Mouse (Mus musculus) kidney, adult 2 months (tissue): ENCODE results near the gene Hfm1. TPM values are rescaled to one million over a fixed set of nuclear protein-coding genes. Genes with fewer than 3 reads are reported as not detected.

Source experiments
- DNase-seq: peaks from one replicate; pipeline ENCODE4 v3.0.0; 2021
- H3K27ac ChIP-seq: fragments of 200-500 bp; 2 replicates; pipeline ENCODE4 v1.5.1; 2012; ENCODE audit warnings: low read depth, low read length, control low read depth, inconsistent platforms; ENCODE audit not compliant: insufficient read depth
- H3K27me3 ChIP-seq: fragments of 200-500 bp; replicated peaks from 2 replicates; pipeline ENCODE4 v1.6.1; 2012; ENCODE audit warnings: mild to moderate bottlenecking, moderate library complexity, low read length, inconsistent platforms; ENCODE audit not compliant: control insufficient read depth, insufficient read depth
- H3K36me3 ChIP-seq: fragments of 200-500 bp; 2 replicates; pipeline ENCODE4 v1.6.1; 2012; ENCODE audit warnings: mild to moderate bottlenecking, moderate library complexity, low read length, inconsistent platforms; ENCODE audit not compliant: control insufficient read depth, insufficient read depth
- H3K4me1 ChIP-seq: fragments of 200-500 bp; 2 replicates; pipeline ENCODE4 v1.6.1; 2011; ENCODE audit warnings: low read length; ENCODE audit not compliant: control insufficient read depth, insufficient read depth
- H3K4me3 ChIP-seq: fragments of 200-500 bp; 2 replicates; pipeline ENCODE4 v1.5.1; 2011; ENCODE audit warnings: mild to moderate bottlenecking, low read depth, low read length, control low read depth; ENCODE audit not compliant: insufficient read depth
- CTCF ChIP-seq: fragments of 200-500 bp; conservative IDR thresholded peaks from 2 replicates; pipeline ENCODE4 v1.5.1; 2011; ENCODE audit warnings: low read depth, mild to moderate bottlenecking, control low read depth, low read length, moderate library complexity, mixed read lengths; ENCODE audit not compliant: insufficient read depth, insufficient read length
- POLR2A ChIP-seq: fragments of 200-500 bp; IDR thresholded peaks from one replicate; pipeline ENCODE4 v1.6.1; 2011; ENCODE audit warnings: low read depth, low read length, control low read depth
- WGBS: fragments of 180-500 bp; shearing (Covaris S2); methylation state at CpG from one replicate; pipeline ENCODE4 v1.1.7; 2018; 5-methylcytosine and 5-hydroxymethylcytosine counted together
- polyA plus RNA-seq: library from polyadenylated mRNA; depleted of rRNA; stranded (reverse); fragments of >200 nt; gene quantifications from 2 replicates; pipeline ENCODE4 v1.2.3, GENCODE M21; 2012; rRNA removed

The Hfm1 gene
- not detected in 2 replicates for polyA plus RNA-seq

DNA sequence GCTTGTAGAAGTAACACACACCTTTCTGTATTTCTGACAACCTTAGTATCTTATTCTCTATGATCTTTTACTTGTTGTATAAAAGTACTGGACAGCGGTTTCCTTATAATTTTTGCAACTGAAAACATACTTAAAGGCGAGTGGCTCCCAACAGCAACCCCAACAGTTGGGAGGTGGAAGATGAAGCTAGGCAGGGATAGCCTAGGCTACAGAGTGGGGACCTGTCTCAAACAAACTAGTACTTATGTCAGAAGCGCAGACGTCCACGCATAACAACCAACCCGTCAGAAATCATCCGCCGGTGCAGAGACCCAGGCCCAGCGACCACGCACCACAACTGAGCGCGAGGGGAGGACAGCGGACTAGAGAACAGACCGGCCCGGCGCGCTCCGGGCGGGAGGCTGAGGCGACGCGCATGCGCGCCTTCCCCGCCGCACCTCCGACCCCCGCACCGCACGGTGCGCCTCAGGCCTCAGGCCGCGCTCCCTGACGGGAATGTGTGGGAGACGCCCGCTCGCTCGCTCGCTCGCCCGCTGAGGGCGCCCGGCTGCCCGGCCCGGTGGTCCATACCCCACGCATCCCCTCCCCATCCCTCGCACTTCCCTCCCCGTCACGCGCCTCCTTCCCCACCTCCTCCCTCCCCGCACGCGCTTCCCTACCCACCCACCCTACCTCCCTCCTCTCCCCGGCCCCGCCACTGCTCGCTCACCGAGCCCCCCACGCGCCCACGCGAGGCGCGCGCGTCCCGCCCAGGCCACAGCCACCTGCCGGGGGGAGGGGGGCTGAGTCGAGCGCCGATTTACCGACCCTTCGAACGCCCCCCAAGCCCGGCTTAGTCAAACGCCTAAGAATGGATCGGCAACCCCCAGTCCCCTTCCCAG lies at the start of gene Hfm1:
Gene Hfm1 (minus strand): TSS at position 834 of the 881 bp plus-strand sequence.
- WGBS, result 2% methylated on average over 59 of the region's 76 CpGs
- Histone ChIP-seq H3K27me3 (no peaks in the 10 kb centered on the region), H3K27ac (no peak within 1 kb of the TSS), H3K4me1 (no peaks in the 10 kb centered on the region), H3K36me3 (no peaks in the 10 kb centered on the region), H3K4me3 (peak within 1 kb of the TSS; percentile 63)
- no peak for TF ChIP-seq POLR2A
- TF ChIP-seq CTCF, result no peak
- DNase-seq, result peak; percentile 24

- 87% methylated on average over 7 of the region's 7 CpGs for WGBS
- H3K4me3 ChIP-seq, result no peak overlapping the region
- H3K27me3 ChIP-seq, result no peaks in the 10 kb centered on the region
- TF ChIP-seq CTCF (no peak), POLR2A (no peak)
- H3K27ac ChIP-seq, result no peak overlapping the region
- H3K36me3 ChIP-seq, result no peaks in the 10 kb centered on the region
- no peaks in the 10 kb centered on the region for H3K4me1 ChIP-seq
- no peak for DNase-seq
Measured at GRCm38 (mm10) chr5:106973883-106974282, 47.8 kb upstream of the Hfm1 start.

DNA sequence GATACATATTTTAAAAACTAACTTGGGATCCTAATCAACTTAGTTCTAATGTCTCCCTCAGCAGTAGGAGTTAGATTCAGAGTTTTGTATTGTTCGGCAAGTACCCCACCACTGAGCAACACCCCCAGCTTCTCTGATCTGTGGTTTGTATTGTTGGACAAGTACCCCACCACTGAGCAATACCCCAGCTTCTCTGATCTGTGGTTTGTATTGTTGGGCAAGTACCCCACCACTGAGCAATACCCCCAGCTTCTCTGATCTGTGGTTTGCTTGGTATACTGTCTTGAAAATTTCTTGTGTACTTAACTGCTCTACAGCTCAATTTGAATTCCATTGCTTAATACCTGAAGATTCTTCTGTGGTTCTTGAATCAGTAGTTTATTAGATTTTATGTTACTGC lies 41.5 kb upstream of the Hfm1 start:
- H3K4me3 ChIP-seq, result no peak overlapping the region
- H3K4me1 ChIP-seq, result 0 out of 2 replicates have a peak, but pooled peaks cover 2% of the 10 kb centered on the region
- no peaks in the 10 kb centered on the region for H3K27me3 ChIP-seq
- H3K36me3 ChIP-seq, result no peaks in the 10 kb centered on the region
- no peak overlapping the region for H3K27ac ChIP-seq
- TF ChIP-seq POLR2A (no peak), CTCF (no peak)
- DNase-seq, result no peak
- WGBS, result 94% methylated on average over 1 of the region's 1 CpGs

- H3K36me3 ChIP-seq, result no peaks in the 10 kb centered on the region
- no peak for DNase-seq
- H3K4me1 ChIP-seq, result 0 out of 2 replicates have a peak, but pooled peaks cover 2% of the 10 kb centered on the region
- WGBS, result 94% methylated on average over 3 of the region's 3 CpGs
- H3K27ac ChIP-seq, result no peak overlapping the region
- no peak overlapping the region for H3K4me3 ChIP-seq
- H3K27me3 ChIP-seq, result no peaks in the 10 kb centered on the region
- TF ChIP-seq POLR2A (no peak), CTCF (no peak)
Measured at GRCm38 (mm10) chr5:106966443-106966842, 40.3 kb upstream of the Hfm1 start.

- H3K4me1 ChIP-seq, result 0 out of 2 replicates have a peak, but pooled peaks cover 2% of the 10 kb centered on the region
Measured at GRCm38 (mm10) chr5:106964513-106965014, 38.4 kb upstream of the Hfm1 start.

GRCm38 (mm10) chr5:106963584-106964512 lies 37.7 kb upstream of the Hfm1 start, which contains the start of gene Cdc7:
Cdc7 (plus strand) TSS chr5:106964322.
- Histone ChIP-seq H3K27me3 (no peaks in the 10 kb centered on the region), H3K4me3 (peak within 1 kb of the TSS; percentile 94), H3K4me1 (0 out of 2 replicates have a peak, but pooled peaks cover 2% of the 10 kb centered on the region), H3K36me3 (no peaks in the 10 kb centered on the region), H3K27ac (no peak within 1 kb of the TSS)
- 9% methylated on average over 54 of the region's 54 CpGs for WGBS
- no peak for TF ChIP-seq POLR2A
- no peak for TF ChIP-seq CTCF
- peak; percentile 93 for DNase-seq

More at GRCm38 (mm10) chr5:106964513-106965014, 38.4 kb upstream of the Hfm1 start:
- H3K4me3 ChIP-seq, result peak overlapping the region; percentile 94
- no peaks in the 10 kb centered on the region for H3K36me3 ChIP-seq
- under 1% methylated on average over 41 of the region's 41 CpGs for WGBS
- DNase-seq, result peak; percentile 8
- no peaks in the 10 kb centered on the region for H3K27me3 ChIP-seq
- TF ChIP-seq CTCF (no peak), POLR2A (no peak)
- no peak overlapping the region for H3K27ac ChIP-seq
